Mouse (Mus musculus) hindbrain, postnatal 0 days (tissue): ENCODE measurements at regions not wholly inside any gene's neighbourhood (a gene's known extent, or its start where the extent isn't known, plus 50 kb on each side); places are given as distances from the start of the nearest gene placed in this dataset.

Source experiments
- ATAC-seq: fragments of 200-750 bp; cut with Nextera tagmentation; 2 replicates; pipeline ENCODE4 v1.8.0; 2017; ENCODE audit warnings: mild to moderate bottlenecking, moderate TSS enrichment, moderate library complexity
- DNase-seq: peaks from one replicate; pipeline ENCODE4 v3.0.0-alpha.2; 2015; ENCODE audit warnings: low spot score
- H3K27ac ChIP-seq: fragments of 300-500 bp; sonication (generic); 2 replicates; pipeline ENCODE4 v1.5.1; 2014; ENCODE audit warnings: mild to moderate bottlenecking
- H3K27me3 ChIP-seq: fragments of 300-500 bp; sonication (generic); 2 replicates; pipeline ENCODE4 v1.6.1; 2014; ENCODE audit warnings: low read length, mixed read lengths; ENCODE audit not compliant: insufficient read depth
- H3K36me3 ChIP-seq: fragments of 300-500 bp; sonication (generic); 2 replicates; pipeline ENCODE4 v1.6.1; 2014; ENCODE audit warnings: low read length, mixed read lengths; ENCODE audit not compliant: insufficient read depth
- H3K4me1 ChIP-seq: fragments of 300-500 bp; sonication (generic); 2 replicates; pipeline ENCODE4 v1.6.1; 2014; ENCODE audit warnings: antibody characterized with exemption, low read length, mixed read lengths; ENCODE audit not compliant: insufficient read depth
- H3K4me2 ChIP-seq: fragments of 300-500 bp; sonication (generic); 2 replicates; pipeline ENCODE4 v1.6.1; 2014; ENCODE audit warnings: low read depth, mild to moderate bottlenecking, low read length, moderate library complexity, mixed read lengths
- H3K4me3 ChIP-seq: fragments of 300-500 bp; sonication (generic); 2 replicates; pipeline ENCODE4 v1.5.1; 2014; ENCODE audit warnings: low read length
- H3K9ac ChIP-seq: fragments of 300-500 bp; sonication (generic); replicated peaks from 2 replicates; pipeline ENCODE4 v1.6.1; 2014; ENCODE audit warnings: mild to moderate bottlenecking, low read length, moderate library complexity, mixed read lengths
- H3K9me3 ChIP-seq: fragments of 300-500 bp; sonication (generic); 2 replicates; pipeline ENCODE4 v1.6.1; 2016; ENCODE audit warnings: low read length, mixed read lengths
- CTCF ChIP-seq: IDR thresholded peaks from 2 replicates; pipeline ENCODE4 v1.5.1; 2016; ENCODE audit warnings: antibody characterized with exemption, control low read depth, low read depth
- WGBS: fragments of 180-500 bp; shearing (Covaris S2); extraction: QIAGEN DNeasy Blood & Tissue Kit; methylation state at CpG from one replicate; pipeline ENCODE4 v1.1.7; 2014; 5-methylcytosine and 5-hydroxymethylcytosine counted together

GRCm38 (mm10) chr13:52094785-52095184 lies 248.3 kb downstream of the Gadd45g start:
- no peak overlapping the region for H3K27ac ChIP-seq
- no peaks in the 10 kb centered on the region for H3K36me3 ChIP-seq
- H3K4me2 ChIP-seq, result no peak overlapping the region
- DNase-seq (no peak), ATAC-seq (no peak)
- no peaks in the 10 kb centered on the region for H3K27me3 ChIP-seq
- H3K9me3 ChIP-seq, result no peaks in the 10 kb centered on the region
- no peaks in the 10 kb centered on the region for H3K4me1 ChIP-seq
- H3K9ac ChIP-seq, result no peak overlapping the region
- 76% methylated on average over 7 of the region's 7 CpGs for WGBS
- H3K4me3 ChIP-seq, result no peak overlapping the region
- no peak for TF ChIP-seq CTCF

GRCm38 (mm10) chr13:52096506-52096905 lies 250.0 kb downstream of the Gadd45g start:
- no peaks in the 10 kb centered on the region for H3K4me1 ChIP-seq
- 88% methylated on average over 7 of the region's 7 CpGs for WGBS
- H3K36me3 ChIP-seq, result no peaks in the 10 kb centered on the region
- ATAC-seq (no peak), DNase-seq (no peak)
- no peaks in the 10 kb centered on the region for H3K27me3 ChIP-seq
- no peaks in the 10 kb centered on the region for H3K9me3 ChIP-seq
- TF ChIP-seq CTCF, result no peak
- no peak overlapping the region for H3K27ac ChIP-seq
- no peak overlapping the region for H3K4me2 ChIP-seq
- H3K4me3 ChIP-seq, result no peak overlapping the region
- H3K9ac ChIP-seq, result no peak overlapping the region

GRCm38 (mm10) chr13:52105989-52106642 lies 259.6 kb downstream of the Gadd45g start:
- H3K9ac ChIP-seq, result no peak overlapping the region
- H3K4me2 ChIP-seq, result no peak overlapping the region
- DNase-seq, result no peak
- no peak for ATAC-seq
- no peaks in the 10 kb centered on the region for H3K36me3 ChIP-seq
- no peaks in the 10 kb centered on the region for H3K27me3 ChIP-seq
- H3K4me1 ChIP-seq, result peaks cover 13% of the 10 kb centered on the region
- 37% methylated on average over 9 of the region's 9 CpGs for WGBS
- no peak overlapping the region for H3K4me3 ChIP-seq
- no peak for TF ChIP-seq CTCF
- no peak overlapping the region for H3K27ac ChIP-seq
- H3K9me3 ChIP-seq, result no peaks in the 10 kb centered on the region

- no peak overlapping the region for H3K4me2 ChIP-seq
These were observed 262.0 kb downstream of the Gadd45g start for GRCm38 (mm10) chr13:52108349-52108921.

GRCm38 (mm10) chr13:52109039-52109759 lies 262.7 kb downstream of the Gadd45g start:
- Histone ChIP-seq H3K27ac (no peak overlapping the region), H3K9ac (no peak overlapping the region), H3K4me1 (peaks cover 19% of the 10 kb centered on the region), H3K4me3 (no peak overlapping the region), H3K4me2 (no peak overlapping the region), H3K27me3 (no peaks in the 10 kb centered on the region), H3K36me3 (no peaks in the 10 kb centered on the region), H3K9me3 (no peaks in the 10 kb centered on the region)
- ATAC-seq (no peak; the same call in 1 of the 2 replicates), DNase-seq (peak; percentile 57)
- WGBS, result 40% methylated on average over 17 of the region's 17 CpGs
- no peak for TF ChIP-seq CTCF

More at GRCm38 (mm10) chr13:52108349-52108921, 262.0 kb downstream of the Gadd45g start:
- H3K27ac ChIP-seq, result no peak overlapping the region
- H3K9ac ChIP-seq, result no peak overlapping the region
- peaks cover 15% of the 10 kb centered on the region for H3K4me1 ChIP-seq
- DNase-seq (peak; percentile 40), ATAC-seq (peak; percentile 62)
- no peak overlapping the region for H3K4me3 ChIP-seq
- H3K27me3 ChIP-seq, result no peaks in the 10 kb centered on the region
- no peak for TF ChIP-seq CTCF
- 17% methylated on average over 8 of the region's 8 CpGs for WGBS
- H3K36me3 ChIP-seq, result no peaks in the 10 kb centered on the region
- no peaks in the 10 kb centered on the region for H3K9me3 ChIP-seq

GRCm38 (mm10) chr13:52110750-52111149 lies 264.3 kb downstream of the Gadd45g start:
- ATAC-seq, result no peak

More at GRCm38 (mm10) chr13:52110750-52111149, 264.3 kb downstream of the Gadd45g start:
- TF ChIP-seq CTCF, result no peak
- Histone ChIP-seq H3K9ac (no peak overlapping the region), H3K27ac (no peak overlapping the region), H3K4me2 (no peak overlapping the region), H3K9me3 (no peaks in the 10 kb centered on the region), H3K4me1 (peaks cover 19% of the 10 kb centered on the region), H3K4me3 (no peak overlapping the region), H3K27me3 (no peaks in the 10 kb centered on the region), H3K36me3 (no peaks in the 10 kb centered on the region)
- 56% methylated on average over 9 of the region's 9 CpGs for WGBS
- peak; percentile 27 for DNase-seq
